Mouse (Mus musculus) gastrocnemius, adult 8-10 months (tissue): ENCODE data around the gene Gm10945. TPM values are rescaled to one million over a fixed set of nuclear protein-coding genes. Genes with fewer than 3 reads are reported as not detected.
A peak's percentile ranks its signal among the peaks of the same experiment; 100 is the strongest.

Experiments
- DNase-seq, 2 experiments: peaks; one replicate each; pipeline ENCODE4 v3.0.0; 2022; ENCODE audit warnings: low spot score in 2 of 2
- total RNA-seq, 4 experiments: library from RNA; stranded (reverse); gene quantifications; 2 replicates each; pipeline ENCODE4 v1.2.4; 2022

Gm10945 gene
- not detected for total RNA-seq

DNA sequence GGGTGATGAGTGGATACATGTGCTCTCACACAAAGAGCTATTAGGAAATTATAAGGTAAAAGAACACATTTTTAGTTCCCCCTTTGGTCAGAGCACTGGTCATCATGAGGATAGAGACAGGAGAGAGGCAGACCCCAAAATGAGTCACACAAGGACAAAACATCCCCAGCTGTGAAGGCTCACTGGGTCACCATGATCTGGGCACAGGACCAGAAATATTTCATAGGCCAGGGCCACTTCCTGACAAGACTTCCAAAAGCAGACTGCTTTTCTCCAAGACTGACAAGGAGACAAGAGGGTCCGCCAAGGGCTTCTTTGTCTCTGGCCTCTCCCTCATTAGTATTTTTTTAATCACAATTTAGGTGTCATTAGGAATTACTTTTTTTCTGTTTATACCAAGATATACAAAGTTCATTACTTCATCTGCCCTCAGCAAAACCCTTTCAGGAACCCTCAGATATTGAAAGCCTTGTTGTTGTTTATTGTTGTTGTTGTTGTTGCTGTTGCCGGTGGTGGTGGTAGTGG lies at the start of gene Gm10945:
Gene Gm10945, minus strand, starts transcription at position 475 of the 525 bp plus-strand sequence.
- DNase-seq: no peak

GRCm38 (mm10) chr10:6790226-6790625 lies 28.7 kb upstream of the Gm10945 start:
- DNase-seq: no peak

DNA sequence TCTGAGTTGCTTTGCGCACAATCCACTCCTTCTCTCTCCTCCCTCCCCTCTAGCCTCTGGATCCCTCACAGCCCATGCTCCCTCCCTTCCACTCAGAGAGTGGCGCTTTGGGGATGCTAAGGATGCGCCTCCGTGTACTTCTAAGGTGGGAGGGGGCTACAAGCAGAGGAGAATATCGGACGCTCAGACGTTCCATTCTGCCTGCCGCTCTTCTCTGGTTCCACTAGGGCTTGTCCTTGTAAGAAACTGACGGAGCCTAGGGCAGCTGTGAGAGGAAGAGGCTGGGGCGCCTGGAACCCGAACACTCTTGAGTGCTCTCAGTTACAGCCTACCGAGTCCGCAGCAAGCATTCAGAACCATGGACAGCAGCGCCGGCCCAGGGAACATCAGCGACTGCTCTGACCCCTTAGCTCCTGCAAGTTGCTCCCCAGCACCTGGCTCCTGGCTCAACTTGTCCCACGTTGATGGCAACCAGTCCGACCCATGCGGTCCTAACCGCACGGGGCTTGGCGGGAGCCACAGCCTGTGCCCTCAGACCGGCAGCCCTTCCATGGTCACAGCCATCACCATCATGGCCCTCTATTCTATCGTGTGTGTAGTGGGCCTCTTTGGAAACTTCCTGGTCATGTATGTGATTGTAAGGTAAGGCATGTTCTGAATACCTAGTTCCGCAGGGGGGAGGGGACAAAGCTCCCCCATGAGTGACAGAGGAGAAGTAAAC lies 27.1 kb upstream of the Gm10945 start:
- no peak for DNase-seq

GRCm38 (mm10) chr10:6758206-6758605 lies 3.4 kb downstream of the Gm10945 start, which contains the start of gene Oprm1:
Gene Oprm1 (plus strand): TSS chr10:6758506.
- no peak for DNase-seq

DNA sequence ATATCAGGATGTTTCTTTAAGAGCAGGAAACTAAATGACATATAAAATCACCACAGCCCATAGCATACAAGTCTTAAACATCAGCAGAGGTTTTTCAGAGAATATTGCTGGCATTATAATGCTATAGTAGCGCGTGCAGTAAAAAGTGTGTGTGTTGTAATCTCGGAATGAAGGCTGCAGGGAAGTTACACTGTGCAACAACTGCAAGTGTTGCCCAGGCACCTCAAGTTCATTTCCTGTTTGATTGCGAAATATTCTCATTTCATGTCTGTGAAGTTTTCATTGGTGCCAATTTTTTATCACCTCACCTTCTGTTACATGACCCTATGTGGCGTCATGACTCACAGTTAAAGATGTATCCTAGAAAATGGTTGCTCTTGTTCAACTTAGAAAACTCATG lies 8.2 kb downstream of the Gm10945 start:
- no peak for DNase-seq

GRCm38 (mm10) chr10:6728469-6728868 lies 33.1 kb downstream of the Gm10945 start:
- no peak for DNase-seq

DNA sequence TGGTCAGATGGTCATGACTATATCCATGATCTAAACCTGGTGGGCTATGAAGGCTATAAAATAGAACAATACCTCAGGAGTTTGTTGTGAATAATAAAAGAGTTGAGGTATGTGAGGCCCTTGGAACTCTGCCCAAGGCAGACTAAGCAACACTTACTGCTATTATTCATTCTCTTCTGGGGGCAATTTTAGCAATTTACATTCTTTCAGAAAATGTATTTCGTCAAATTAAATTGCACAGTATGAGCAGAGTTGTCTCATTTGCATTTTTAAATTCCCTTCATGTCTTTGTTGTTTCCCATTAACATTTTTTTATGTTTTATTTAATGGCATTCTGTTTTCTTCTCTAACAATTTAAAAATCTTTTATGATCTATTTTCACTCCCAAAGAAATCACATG lies 37.8 kb downstream of the Gm10945 start:
- DNase-seq: no peak

- DNase-seq: no peak
Observed at GRCm38 (mm10) chr10:6717181-6717948, 44.2 kb downstream of the Gm10945 start.

GRCm38 (mm10) chr10:6705226-6705885 lies 56.2 kb downstream of the Gm10945 start:
- no peak for DNase-seq

- DNase-seq: peak in 1 of 2 experiments; percentile 3
Observed at GRCm38 (mm10) chr10:6694218-6694850, 67.2 kb downstream of the Gm10945 start.

Other genes starting within 250 kb of the Gm10945 start
- gene Oprm1, start 3.3 kb downstream of the Gm10945 start, total RNA-seq: not detected